Mouse (Mus musculus) c-Kit-positive CD71-positive TER-119-positive erythroid progenitor cells, embryonic 14.5 days (primary cell): Measurements from ENCODE around the gene Irs3.

Experiments
- DNase-seq: peaks from one replicate; pipeline ENCODE4 v3.0.0-alpha.2; 2013; ENCODE audit warnings: low spot score

The Irs3 gene

GRCm38 (mm10) chr5:137645652-137646091 lies at the start of gene Irs3:
Gene Irs3, minus strand, starts transcription at chr5:137645714.
- no peak for DNase-seq

- no peak for DNase-seq
Observed at GRCm38 (mm10) chr5:137694796-137695195, 49.3 kb upstream of the Irs3 start.

GRCm38 (mm10) chr5:137691881-137692280 lies 46.4 kb upstream of the Irs3 start:
- no peak for DNase-seq

- DNase-seq = no peak
Observed at GRCm38 (mm10) chr5:137690531-137690930, 45.0 kb upstream of the Irs3 start.

GRCm38 (mm10) chr5:137689974-137690373 lies 44.5 kb upstream of the Irs3 start:
- DNase-seq = no peak

- DNase-seq = peak; percentile 94
Observed at GRCm38 (mm10) chr5:137686127-137686790, 40.7 kb upstream of the Irs3 start.

- peak; percentile 47 for DNase-seq
Observed at GRCm38 (mm10) chr5:137685653-137686052, 40.1 kb upstream of the Irs3 start.

- peak; percentile 99 for DNase-seq
Observed at GRCm38 (mm10) chr5:137684294-137685123, 39.0 kb upstream of the Irs3 start, which contains the start of gene Agfg2. Gene Agfg2, minus strand, starts transcription at chr5:137684726.

GRCm38 (mm10) chr5:137683388-137684293 lies 38.1 kb upstream of the Irs3 start:
- no peak for DNase-seq

GRCm38 (mm10) chr5:137682526-137682925 lies 37.0 kb upstream of the Irs3 start:
- DNase-seq = no peak

- DNase-seq = no peak
Observed at GRCm38 (mm10) chr5:137679726-137680125, 34.2 kb upstream of the Irs3 start.

- no peak for DNase-seq
Observed at GRCm38 (mm10) chr5:137678736-137679135, 33.2 kb upstream of the Irs3 start.

- no peak for DNase-seq
Observed at GRCm38 (mm10) chr5:137677859-137678258, 32.3 kb upstream of the Irs3 start.

- DNase-seq = no peak
Observed at GRCm38 (mm10) chr5:137674786-137675185, 29.3 kb upstream of the Irs3 start.

GRCm38 (mm10) chr5:137673015-137673414 lies 27.5 kb upstream of the Irs3 start:
- DNase-seq = peak; percentile 79

GRCm38 (mm10) chr5:137672361-137672760 lies 26.8 kb upstream of the Irs3 start:
- DNase-seq = no peak

GRCm38 (mm10) chr5:137671443-137672240 lies 26.1 kb upstream of the Irs3 start:
- no peak for DNase-seq

- DNase-seq = no peak
Observed at GRCm38 (mm10) chr5:137670240-137670639, 24.7 kb upstream of the Irs3 start.

GRCm38 (mm10) chr5:137668971-137669370 lies 23.5 kb upstream of the Irs3 start:
- no peak for DNase-seq

GRCm38 (mm10) chr5:137663057-137663456 lies 17.5 kb upstream of the Irs3 start:
- no peak for DNase-seq

GRCm38 (mm10) chr5:137660064-137660688 lies 14.7 kb upstream of the Irs3 start:
- DNase-seq = no peak
